17 mouse cellular contexts compared by ENCODE assay signal in genomic region chr5:125253917-125254316, GRCm38 (mm10).
DNase-seq lines count a peak whose midpoint lies in the region; ATAC-seq and TF ChIP-seq lines count a peak whose summit lies in the region.
"Had no signal": no experiment of that assay in that cellular context is flagged by ENCODE, and none has a peak within 500 bp of the region (broad histone marks: within the 10 kb centered on the region; RNA-seq: fewer than 3 reads in every experiment).

No protein-coding gene starts in this region.

- no peak overlapping the region for H3K4me3 ChIP-seq in kidney, adult 2 months (ENCODE audit: insufficient read depth, low read depth, low read length)
- peak overlapping the region; percentile 4; the same call in 1 of the 2 replicates for H3K4me3 ChIP-seq in G1E (ENCODE audit: low read depth, low read length)
- H3K4me3 ChIP-seq: embryonic facial prominence, embryonic 12.5 days; forebrain, embryonic 13.5 days; liver, embryonic 15.5 days; neural tube, embryonic 13.5 days had no signal

- no peaks in the 10 kb centered on the region for H3K36me3 ChIP-seq in kidney, adult 2 months (ENCODE audit: control insufficient read depth, insufficient read depth, low read length)
- no peaks in the 10 kb centered on the region for H3K36me3 ChIP-seq in G1E (replicated peaks)
- H3K36me3 ChIP-seq: embryonic facial prominence, embryonic 12.5 days; liver, embryonic 15.5 days; neural tube, embryonic 13.5 days had no signal

- 50% methylated on average over 4 of the region's 5 CpGs for WGBS in kidney, adult 2 months

- TF ChIP-seq POLR2A in kidney, adult 2 months (IDR thresholded peaks at IDR 0.05; ENCODE audit: low read depth, low read length) = no peak

- no peak for TF ChIP-seq CTCF in kidney, adult 2 months (conservative IDR thresholded peaks at IDR 0.05; ENCODE audit: insufficient read depth, insufficient read length, low read depth, low read length)
- TF ChIP-seq CTCF in G1E (IDR thresholded peaks at IDR 0.05; ENCODE audit: low read depth, low read length) = no peak

- H3K4me1 ChIP-seq in kidney, adult 2 months (ENCODE audit: control insufficient read depth, insufficient read depth, low read length) = no peaks in the 10 kb centered on the region
- no peaks in the 10 kb centered on the region for H3K4me1 ChIP-seq in G1E (ENCODE audit: insufficient read depth, low read depth, low read length)
- H3K4me1 ChIP-seq: liver, embryonic 15.5 days had no signal

- no peak overlapping the region for H3K27ac ChIP-seq in kidney, adult 2 months (ENCODE audit: insufficient read depth, low read depth, low read length)
- H3K27ac ChIP-seq: embryonic facial prominence, embryonic 12.5 days; forebrain, embryonic 13.5 days; liver, embryonic 15.5 days; neural tube, embryonic 13.5 days had no signal

- H3K27me3 ChIP-seq in kidney, adult 2 months (replicated peaks; ENCODE audit: control insufficient read depth, insufficient read depth, low read length) = no peaks in the 10 kb centered on the region
- no peaks in the 10 kb centered on the region for H3K27me3 ChIP-seq in G1E (ENCODE audit: insufficient read depth, low read length)
- H3K27me3 ChIP-seq: embryonic facial prominence, embryonic 12.5 days; forebrain, embryonic 13.5 days; liver, embryonic 15.5 days; neural tube, embryonic 13.5 days had no signal

- H3K9me3 ChIP-seq in G1E (replicated peaks) = peaks cover 31% of the 10 kb centered on the region
- H3K9me3 ChIP-seq: embryonic facial prominence, embryonic 12.5 days; liver, embryonic 15.5 days; neural tube, embryonic 13.5 days had no signal

- ATAC-seq in G1E (ENCODE audit: extremely low read depth, insufficient number of reproducible peaks, low FRiP score, poor library complexity, severe bottlenecking) = no peak
- ATAC-seq in megakaryocyte progenitor cell, adult 5-6 weeks (replicated peaks; ENCODE audit: poor library complexity) = peak; percentile 63
- ATAC-seq: forebrain, embryonic 13.5 days had no signal

- peak; percentile 55 for DNase-seq in adrenal gland, postnatal 10 days
- DNase-seq in adrenal gland, adult 8-10 months = no peak
- peak; percentile 21 for DNase-seq in kidney, adult 2 months
- no peak for DNase-seq in kidney, adult 11 months
- DNase-seq in G1E (ENCODE audit: low spot score) = no peak
- DNase-seq in embryo, embryonic 10 days (ENCODE audit: low spot score) = no peak
- DNase-seq in spleen, postnatal 36 days (ENCODE audit: low spot score in 2 of 2) = no peak
- DNase-seq: cerebellum, adult 9-11 months; gastrocnemius, postnatal 36 days; layer of hippocampus, postnatal 36 days; lung, postnatal 14 days; thymus, adult 2 months had no signal

Comparison
In these comparisons a context has a peak if more than half of its experiments do, and no peak if none do; other contexts are left out.
1. DNase-seq: peak in adrenal gland, postnatal 10 days (single experiment) and kidney, adult 2 months (single experiment); none in adrenal gland, adult 8-10 months (single experiment), kidney, adult 11 months (single experiment), G1E (single experiment), embryo, embryonic 10 days (single experiment) and spleen, postnatal 36 days (0 of 2).